Mouse (Mus musculus) urinary bladder, adult 18-20 months (tissue): ENCODE data around the gene Fcgr1.
"Not testable (repeated sequence)": the region's sequence is repeated elsewhere in the genome, so short reads cannot be mapped to it uniquely, and the experiment has no call there.

Experiments
- DNase-seq, 2 experiments: peaks; one replicate each; pipeline ENCODE4 v3.0.0; 2022; ENCODE audit warnings: low spot score in 2 of 2, mixed read lengths in 2 of 2

The Fcgr1 gene

GRCm38 (mm10) chr3:96327131-96327530, 33.4 kb upstream of the Fcgr1 start:
- DNase-seq, result no peak

DNA sequence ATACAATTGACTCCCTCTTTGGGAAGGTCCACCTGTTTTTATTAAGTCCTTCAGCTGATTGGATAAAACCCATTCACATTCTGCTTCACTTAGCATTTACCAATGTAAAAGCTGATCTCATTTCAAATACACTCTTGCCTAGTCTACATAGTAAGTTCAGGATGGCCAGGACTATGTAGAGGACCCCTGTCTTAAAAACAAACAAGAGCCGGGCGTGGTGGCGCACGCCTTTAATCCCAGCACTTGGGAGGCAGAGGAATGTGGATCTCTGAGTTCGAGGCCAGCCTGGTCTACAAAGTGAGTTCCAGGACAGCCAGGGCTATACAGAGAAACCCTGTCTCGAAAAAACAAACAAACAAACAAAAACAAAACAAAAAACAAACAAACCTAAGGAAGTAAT, 30.0 kb upstream of the Fcgr1 start:
- DNase-seq, result not testable (repeated sequence)

DNA sequence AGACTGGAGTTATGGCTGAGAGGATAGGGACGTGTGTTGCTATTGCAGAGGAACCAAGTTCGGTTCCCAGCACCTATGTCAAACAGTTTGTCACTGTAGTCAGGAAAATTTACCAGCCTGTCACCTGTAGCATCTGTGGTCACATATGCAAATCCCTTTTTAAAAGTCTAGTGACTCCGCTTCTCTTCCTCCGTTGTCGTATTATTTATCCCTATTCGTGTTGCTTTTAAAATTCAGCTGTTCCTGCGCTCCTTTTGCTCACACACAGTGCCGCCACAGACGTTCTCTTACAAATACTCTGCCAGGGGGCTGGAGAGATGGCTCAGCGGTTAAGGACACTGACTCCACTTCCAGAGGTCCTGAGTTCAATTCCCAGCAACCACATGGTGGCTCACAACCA, 28.8 kb upstream of the Fcgr1 start:
- DNase-seq, result no peak

DNA sequence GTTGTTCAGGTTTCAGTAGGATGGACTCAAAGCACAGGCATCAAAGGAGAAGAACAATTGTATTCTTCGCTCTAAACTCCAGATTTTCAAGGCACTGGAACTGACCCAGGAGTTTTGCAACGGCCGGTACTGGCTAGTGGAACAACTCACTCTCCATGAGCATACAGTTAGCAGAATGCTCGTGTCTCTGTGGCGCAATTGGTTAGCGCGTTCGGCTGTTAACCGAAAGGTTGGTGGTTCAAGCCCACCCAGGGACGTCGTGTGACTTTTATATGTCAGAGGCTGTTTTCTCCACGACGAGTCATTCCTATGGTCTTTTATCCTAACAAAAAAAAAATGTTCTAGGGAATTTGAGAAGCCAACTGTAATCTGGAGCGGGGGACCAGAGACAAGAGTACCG, 28.1 kb upstream of the Fcgr1 start:
- no peak for DNase-seq

- not testable (repeated sequence) for DNase-seq
Observed at GRCm38 (mm10) chr3:96320003-96320402, 26.2 kb upstream of the Fcgr1 start.

DNA sequence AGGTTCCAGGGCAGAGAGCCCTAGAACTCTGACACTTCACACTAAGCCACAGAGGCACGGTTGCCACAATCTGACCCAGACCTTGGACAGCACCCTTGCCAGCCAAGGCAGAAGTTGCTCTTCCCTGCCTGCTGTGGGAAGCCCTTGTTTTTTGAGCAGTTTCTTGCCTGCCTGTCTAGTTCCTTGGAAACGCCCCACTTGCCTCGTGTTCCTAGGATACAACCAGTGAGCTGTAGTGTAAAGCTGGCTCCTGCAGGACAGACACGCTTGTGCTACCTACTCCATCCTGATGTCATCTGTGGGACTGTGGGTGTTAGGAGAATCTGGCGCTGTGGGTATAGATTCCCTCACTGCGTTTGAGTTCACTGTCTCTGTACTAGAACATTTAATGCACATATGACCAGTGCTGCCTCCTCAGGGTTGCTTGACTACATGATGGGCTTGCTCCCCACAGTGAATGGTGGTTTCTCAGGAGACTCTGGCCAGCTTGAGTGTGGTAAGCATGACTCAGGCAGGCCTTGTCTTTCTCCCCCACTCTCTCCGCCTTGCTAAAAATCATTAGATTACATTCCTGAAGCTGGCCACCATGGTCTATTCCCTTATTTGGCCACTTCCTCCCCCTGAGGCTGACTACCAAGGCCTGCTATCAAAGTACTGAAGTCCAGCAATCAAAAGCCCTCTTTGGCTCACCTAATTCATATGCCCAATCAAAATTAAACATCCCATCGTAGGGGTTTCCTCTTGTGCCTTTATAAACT, 18.8 kb upstream of the Fcgr1 start:
- DNase-seq, result no peak

GRCm38 (mm10) chr3:96309441-96309840, 15.7 kb upstream of the Fcgr1 start:
- no peak for DNase-seq

DNA sequence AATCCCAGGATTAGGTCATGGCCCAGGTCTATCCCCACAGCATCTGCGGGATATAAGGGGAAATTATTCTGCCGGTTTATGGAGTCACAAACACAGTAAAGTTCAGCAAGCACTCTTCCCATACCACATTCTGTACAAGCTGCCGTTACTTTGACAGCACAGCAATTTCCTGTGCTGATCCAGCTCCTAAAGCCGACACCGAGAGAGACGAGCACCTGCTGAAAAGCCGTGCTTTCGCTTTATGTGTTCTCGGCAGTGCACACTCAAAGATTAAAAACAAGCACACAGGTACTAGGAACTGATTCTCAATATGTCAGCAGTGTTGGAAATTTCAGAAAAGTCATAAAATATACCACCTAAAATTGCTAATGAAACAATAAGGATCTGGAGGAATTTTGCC, 12.7 kb upstream of the Fcgr1 start:
- DNase-seq, result no peak

GRCm38 (mm10) chr3:96302076-96302475, 8.3 kb upstream of the Fcgr1 start:
- no peak for DNase-seq

DNA sequence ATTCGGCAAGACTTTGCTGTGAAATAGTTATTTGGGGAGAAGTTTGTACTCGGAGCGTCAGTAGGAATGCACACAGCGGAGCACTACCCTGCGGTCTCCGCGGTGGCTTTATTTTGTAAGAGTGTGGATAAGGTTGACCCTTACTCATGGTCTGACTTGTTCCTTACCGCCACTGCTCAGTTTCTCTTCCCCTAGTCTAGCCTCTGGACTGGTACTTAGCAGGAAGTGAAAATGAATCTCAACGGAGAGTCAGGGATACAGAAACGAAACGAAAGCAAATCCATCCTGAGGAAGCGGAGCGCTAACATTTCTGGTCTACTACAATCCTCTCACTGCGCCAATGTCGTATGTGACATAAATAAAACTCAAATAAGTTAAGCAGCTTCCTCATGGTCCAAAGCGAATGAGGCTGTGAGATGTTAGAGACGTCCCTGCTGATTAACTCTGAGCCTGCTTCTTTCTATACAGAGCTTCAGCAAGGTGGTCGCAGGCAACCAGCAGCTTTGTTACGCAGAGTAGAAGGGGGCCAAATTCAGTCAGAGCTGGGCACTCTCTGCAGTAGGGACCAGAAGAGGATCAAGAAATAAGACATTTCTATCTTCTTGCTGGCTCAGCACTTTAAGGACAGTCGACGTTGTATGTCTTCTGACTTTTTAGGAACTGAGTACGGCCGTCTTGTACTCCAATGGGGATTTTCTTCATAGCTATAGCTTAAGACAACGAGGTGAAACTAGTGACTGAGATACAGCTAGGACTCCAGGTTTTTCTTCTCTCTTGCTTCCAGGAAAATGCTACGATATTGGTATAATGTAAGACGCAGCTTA, 7.1 kb upstream of the Fcgr1 start:
- no peak for DNase-seq

- no peak for DNase-seq
Observed at GRCm38 (mm10) chr3:96299562-96299961, 5.8 kb upstream of the Fcgr1 start.

GRCm38 (mm10) chr3:96298360-96298759, 4.6 kb upstream of the Fcgr1 start:
- DNase-seq, result no peak

GRCm38 (mm10) chr3:96293368-96293767, 401 bp downstream of the Fcgr1 start:
- DNase-seq, result no peak

GRCm38 (mm10) chr3:96292641-96293040, 1.1 kb downstream of the Fcgr1 start:
- DNase-seq, result no peak

GRCm38 (mm10) chr3:96290727-96291126, 3.0 kb downstream of the Fcgr1 start:
- DNase-seq, result not testable (repeated sequence)

GRCm38 (mm10) chr3:96289201-96289600, 4.6 kb downstream of the Fcgr1 start:
- DNase-seq, result no peak

DNA sequence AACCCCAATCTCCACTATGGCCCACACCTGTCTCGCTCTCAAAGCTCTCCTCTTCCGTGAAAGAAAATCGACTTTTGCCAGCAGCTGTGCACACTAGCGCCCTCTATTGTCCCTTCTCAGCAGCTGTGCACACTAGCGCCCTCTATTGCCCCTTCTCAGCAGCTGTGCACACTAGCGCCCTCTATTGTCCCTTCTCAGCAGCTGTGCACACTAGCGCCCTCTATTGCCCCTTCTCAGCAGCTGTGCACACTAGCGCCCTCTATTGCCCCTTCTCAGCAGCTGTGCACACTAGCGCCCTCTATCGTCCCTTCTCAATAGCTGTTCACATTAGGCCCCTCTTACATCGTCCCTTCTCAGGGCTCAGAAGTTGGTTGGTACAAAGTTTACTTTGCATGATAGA, 6.4 kb downstream of the Fcgr1 start:
- DNase-seq, result not testable (repeated sequence)

DNA sequence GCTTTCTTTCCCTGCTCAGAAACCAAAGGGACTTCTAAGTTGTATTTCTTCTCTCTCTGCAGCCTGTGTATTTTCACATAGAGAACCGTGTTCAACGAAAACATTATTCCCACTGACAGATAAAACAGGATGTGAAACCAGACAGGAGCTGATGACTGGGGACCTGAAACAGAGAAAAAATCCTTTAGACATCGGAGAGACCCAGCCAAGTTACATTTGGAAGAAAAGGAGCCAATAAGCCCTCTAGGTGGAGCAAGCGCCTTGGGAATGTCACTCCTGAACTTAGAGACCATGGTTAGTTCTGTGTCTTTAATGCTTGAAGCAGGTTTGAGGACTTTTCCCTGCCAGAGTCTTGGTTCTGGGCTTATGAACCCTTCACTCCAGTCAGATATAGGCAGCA, 9.3 kb downstream of the Fcgr1 start:
- no peak for DNase-seq

- DNase-seq, result no peak
Observed at GRCm38 (mm10) chr3:96280660-96281059, 13.1 kb downstream of the Fcgr1 start.

GRCm38 (mm10) chr3:96277800-96278624, 15.8 kb downstream of the Fcgr1 start:
- peak; percentile 70 to 79 for DNase-seq

- DNase-seq, result no peak
Observed at GRCm38 (mm10) chr3:96277428-96277799, 16.4 kb downstream of the Fcgr1 start.
